Mouse (Mus musculus) adrenal gland, postnatal 4 days (tissue): Measurements from ENCODE around the gene Casp14. TPM values are rescaled to one million over a fixed set of nuclear protein-coding genes. Genes with fewer than 3 reads are reported as not detected.
"Not testable (repeated sequence)": the region's sequence is repeated elsewhere in the genome, so short reads cannot be mapped to it uniquely, and the experiment has no call there.

Experiments
- DNase-seq, 2 experiments: peaks; one replicate each; pipeline ENCODE4 v3.0.0; 2021 to 2022; ENCODE audit warnings: low spot score in 2 of 2, mixed read lengths in 2 of 2
- total RNA-seq, 2 experiments: library from RNA; stranded (reverse); gene quantifications; 2 replicates each; pipeline ENCODE4 v1.2.3; 2021

The Casp14 gene
- total RNA-seq, 2 experiments from 2014 or later: not detected

- no peak for DNase-seq
These were observed 31.0 kb downstream of the Casp14 start for GRCm38 (mm10) chr10:78686995-78687577.

- not testable (repeated sequence) for DNase-seq
These were observed 48.0 kb downstream of the Casp14 start for GRCm38 (mm10) chr10:78670121-78670520.

- not testable (repeated sequence) for DNase-seq
These were observed 51.4 kb downstream of the Casp14 start for GRCm38 (mm10) chr10:78666696-78667095.

- DNase-seq: no peak
These were observed 53.5 kb downstream of the Casp14 start for GRCm38 (mm10) chr10:78664546-78664945.

Other genes starting within 250 kb of the Casp14 start
- gene Olfr1358, start 200.9 kb downstream of the Casp14 start, total RNA-seq: not detected
- gene Ilvbl, start 143.9 kb downstream of the Casp14 start, total RNA-seq: 10 to 100 TPM; 76.5 to 88.8 TPM
- 10 to 100 TPM; 41.2 to 44.2 TPM for gene Syde1, start 126.3 kb downstream of the Casp14 start, total RNA-seq
- not detected for gene Olfr1357, start 100.2 kb downstream of the Casp14 start, total RNA-seq
- gene Ccdc105, start 34.8 kb upstream of the Casp14 start, total RNA-seq: not detected
- gene Slc1a6, start 62.2 kb upstream of the Casp14 start, total RNA-seq: under 1 TPM; 0.48 to 0.53 TPM
- not detected for gene Olfr1356, start 133.9 kb upstream of the Casp14 start, total RNA-seq
- not detected for gene Olfr1355, start 157.2 kb upstream of the Casp14 start, total RNA-seq
- not detected for gene Olfr1354, start 194.9 kb upstream of the Casp14 start, total RNA-seq
- not detected for gene Olfr8, start 232.3 kb upstream of the Casp14 start, total RNA-seq
- not detected for gene Olfr1353, start 245.0 kb upstream of the Casp14 start, total RNA-seq